Mouse (Mus musculus) megakaryocyte, embryonic 14.5 days (primary cell): ENCODE measurements around the gene Arpc2. TPM values are rescaled to one million over a fixed set of nuclear protein-coding genes. Genes with fewer than 3 reads are reported as not detected.

ENCODE experiments used
- H3K27me3 ChIP-seq: replicated peaks from 2 replicates; pipeline ENCODE3; 2012; ENCODE audit warnings: inconsistent platforms
- H3K36me3 ChIP-seq: replicated peaks from 2 replicates; pipeline ENCODE3; 2012; ENCODE audit warnings: low read length, inconsistent platforms, mixed read lengths
- H3K4me1 ChIP-seq: 2 replicates; pipeline ENCODE4 v1.6.1; 2012; ENCODE audit warnings: inconsistent platforms
- H3K4me3 ChIP-seq: replicated peaks from 2 replicates; pipeline ENCODE3; 2012; ENCODE audit warnings: moderate library complexity, mild to moderate bottlenecking, inconsistent platforms
- H3K9me3 ChIP-seq: 2 replicates; pipeline ENCODE4 v1.6.1; 2012; ENCODE audit warnings: inconsistent platforms
- FLI1 ChIP-seq: IDR thresholded peaks from 2 replicates; pipeline ENCODE4 v1.6.1; 2012; ENCODE audit warnings: low read length, inconsistent platforms, mixed read lengths
- GATA1 ChIP-seq: IDR thresholded peaks from 3 replicates; pipeline ENCODE4 v1.6.1; 2012; ENCODE audit warnings: mixed read lengths, low read length, inconsistent platforms, borderline replicate concordance
- polyA plus RNA-seq: library from polyadenylated mRNA; stranded (reverse); fragments of >175 nt; gene quantifications from 2 replicates; pipeline ENCODE4 v1.2.3, GENCODE M21; 2012; ENCODE audit warnings: low replicate concordance; ENCODE audit not compliant: insufficient read depth

The Arpc2 gene
- polyA plus RNA-seq = 817 and 1,833 TPM in 2 replicates

DNA sequence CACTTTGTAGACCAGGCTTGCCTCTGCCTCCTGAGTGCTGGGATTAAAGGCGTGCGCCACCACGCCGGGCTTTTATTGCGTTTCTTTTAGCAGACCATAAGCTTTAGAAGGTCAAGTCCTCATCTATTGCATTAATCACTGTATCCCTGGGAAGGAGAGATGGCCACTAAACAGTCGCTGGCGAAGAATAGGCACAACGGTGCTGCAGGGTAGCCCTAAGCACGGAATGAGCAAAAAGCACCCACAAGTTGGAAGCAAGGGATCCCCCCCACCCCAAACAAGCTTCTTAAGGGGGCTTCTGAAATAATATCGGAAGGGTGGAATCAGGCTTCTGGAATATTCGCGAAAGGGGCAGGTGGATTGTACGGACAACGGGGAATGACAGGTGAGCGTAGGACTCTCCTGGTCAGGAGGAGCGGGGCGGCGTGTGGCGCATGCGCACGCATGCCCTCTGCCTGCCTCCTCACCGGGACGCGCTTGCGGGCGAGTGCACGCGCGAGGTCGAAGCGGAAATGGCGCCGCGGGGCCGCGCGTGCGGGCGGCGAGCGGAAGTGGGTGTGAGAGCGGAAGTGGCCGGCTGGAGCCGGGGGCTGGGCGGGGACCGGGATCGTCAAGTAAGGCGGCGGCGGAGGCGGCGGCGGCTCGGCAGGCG, at the start of gene Arpc2:
Arpc2 (plus strand) TSS at position 147 of the 652 bp plus-strand sequence.
- Histone ChIP-seq H3K36me3 (peaks cover 26% of the 10 kb centered on the region), H3K27me3 (no peaks in the 10 kb centered on the region), H3K9me3 (no peaks in the 10 kb centered on the region), H3K4me3 (peak within 1 kb of the TSS; percentile 100), H3K4me1 (peaks cover 56% of the 10 kb centered on the region)
- peak; percentile 97 for TF ChIP-seq FLI1
- no peak for TF ChIP-seq GATA1

DNA sequence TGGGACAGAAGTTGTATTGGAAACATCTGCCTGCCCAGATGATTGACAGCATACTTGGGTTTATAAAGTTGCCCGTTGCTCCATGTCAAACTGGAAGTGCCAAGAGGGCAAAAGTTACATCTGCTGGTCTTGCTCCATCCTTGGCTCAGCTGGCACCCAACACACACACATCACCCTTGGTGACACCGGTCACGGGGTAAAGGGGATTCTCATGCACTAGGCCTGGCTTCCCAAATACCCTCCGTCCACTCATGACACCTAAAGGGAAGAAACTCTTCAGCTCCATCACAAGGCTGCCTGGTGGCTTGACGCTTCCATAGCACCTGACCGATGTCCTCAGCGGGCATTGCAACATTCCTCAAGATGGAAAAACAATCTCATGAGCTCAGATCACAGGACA, 45.4 kb upstream of the Arpc2 start:
- Histone ChIP-seq H3K9me3 (peaks cover 8% of the 10 kb centered on the region), H3K36me3 (peaks cover 4% of the 10 kb centered on the region), H3K4me3 (no peak overlapping the region), H3K4me1 (peaks cover 14% of the 10 kb centered on the region), H3K27me3 (peaks cover 10% of the 10 kb centered on the region)
- no peak for TF ChIP-seq GATA1
- TF ChIP-seq FLI1 = no peak

DNA sequence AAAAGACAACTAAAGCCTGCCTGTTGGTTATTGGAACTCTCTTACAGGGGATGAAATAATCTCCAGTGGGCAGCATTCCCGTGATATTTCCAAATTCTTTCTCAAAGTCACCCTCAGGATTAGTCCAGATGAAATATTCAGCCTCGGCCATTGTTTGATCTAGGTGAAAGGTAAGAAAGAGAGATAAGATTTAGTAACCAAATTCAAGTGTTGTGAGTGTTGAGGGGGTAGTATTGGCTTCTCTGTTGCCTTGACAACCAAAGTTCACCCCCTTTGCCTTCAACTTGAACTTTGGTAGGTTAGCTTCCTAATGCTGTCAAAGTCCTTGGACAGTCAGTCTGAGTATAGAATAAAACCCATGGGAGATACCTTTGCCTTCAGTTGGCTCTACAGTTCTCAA, 43.2 kb upstream of the Arpc2 start:
- peaks cover 20% of the 10 kb centered on the region for H3K27me3 ChIP-seq
- no peak overlapping the region for H3K4me3 ChIP-seq
- peaks cover 30% of the 10 kb centered on the region for H3K4me1 ChIP-seq
- TF ChIP-seq GATA1 (no peak), FLI1 (no peak)
- H3K36me3 ChIP-seq = no peaks in the 10 kb centered on the region
- peaks cover under 1% of the 10 kb centered on the region; the same call in 1 of the 2 replicates for H3K9me3 ChIP-seq

DNA sequence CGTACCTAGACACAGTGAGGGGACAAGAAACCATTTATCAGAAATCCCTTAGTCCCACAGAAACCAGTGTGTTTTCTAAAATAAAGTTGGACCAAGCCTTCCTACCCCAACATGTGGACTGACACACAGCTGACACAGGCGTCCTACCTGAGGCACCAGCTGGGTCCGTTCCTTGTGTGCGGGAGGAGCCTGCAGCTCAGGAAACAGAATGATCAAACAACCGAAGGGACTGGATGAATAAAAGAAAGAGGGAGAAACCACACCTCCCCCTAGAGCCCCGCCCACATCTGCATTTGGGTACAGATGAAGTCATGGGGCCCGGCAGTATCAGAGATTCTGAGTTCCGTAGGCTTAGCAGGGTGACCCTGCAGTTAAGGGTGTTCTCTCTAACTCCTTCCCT, 41.4 kb upstream of the Arpc2 start, which contains the start of gene Cxcr1:
Cxcr1 (minus strand) TSS at position 187 of the 400 bp plus-strand sequence.
- TF ChIP-seq FLI1 (no peak), GATA1 (no peak)
- Histone ChIP-seq H3K4me3 (no peak within 1 kb of the TSS), H3K4me1 (peaks cover 36% of the 10 kb centered on the region), H3K9me3 (no peaks in the 10 kb centered on the region), H3K27me3 (peaks cover 21% of the 10 kb centered on the region), H3K36me3 (no peaks in the 10 kb centered on the region)

DNA sequence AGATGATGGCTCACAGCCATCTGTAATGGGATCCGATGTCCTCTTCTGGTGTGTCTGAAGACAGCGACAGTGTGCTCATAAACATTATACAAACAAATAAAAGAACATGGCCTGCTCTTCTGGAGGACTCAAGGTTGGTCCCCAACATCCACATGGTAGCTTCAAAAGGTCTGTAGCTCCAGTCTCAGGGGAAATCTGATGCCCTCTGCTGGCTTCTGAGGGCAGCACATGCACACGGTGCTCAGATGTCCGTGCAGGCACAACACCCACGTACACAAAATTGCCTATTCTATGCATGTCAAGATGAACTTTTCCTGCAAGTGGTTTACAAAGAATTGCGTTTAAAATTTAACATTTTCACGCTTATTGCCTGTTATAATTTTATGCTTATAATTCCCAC, 39.9 kb upstream of the Arpc2 start:
- Histone ChIP-seq H3K4me3 (peak overlapping the region; percentile 16), H3K27me3 (peaks cover 19% of the 10 kb centered on the region), H3K9me3 (no peaks in the 10 kb centered on the region), H3K4me1 (peaks cover 42% of the 10 kb centered on the region), H3K36me3 (no peaks in the 10 kb centered on the region)
- no peak for TF ChIP-seq GATA1
- no peak for TF ChIP-seq FLI1

DNA sequence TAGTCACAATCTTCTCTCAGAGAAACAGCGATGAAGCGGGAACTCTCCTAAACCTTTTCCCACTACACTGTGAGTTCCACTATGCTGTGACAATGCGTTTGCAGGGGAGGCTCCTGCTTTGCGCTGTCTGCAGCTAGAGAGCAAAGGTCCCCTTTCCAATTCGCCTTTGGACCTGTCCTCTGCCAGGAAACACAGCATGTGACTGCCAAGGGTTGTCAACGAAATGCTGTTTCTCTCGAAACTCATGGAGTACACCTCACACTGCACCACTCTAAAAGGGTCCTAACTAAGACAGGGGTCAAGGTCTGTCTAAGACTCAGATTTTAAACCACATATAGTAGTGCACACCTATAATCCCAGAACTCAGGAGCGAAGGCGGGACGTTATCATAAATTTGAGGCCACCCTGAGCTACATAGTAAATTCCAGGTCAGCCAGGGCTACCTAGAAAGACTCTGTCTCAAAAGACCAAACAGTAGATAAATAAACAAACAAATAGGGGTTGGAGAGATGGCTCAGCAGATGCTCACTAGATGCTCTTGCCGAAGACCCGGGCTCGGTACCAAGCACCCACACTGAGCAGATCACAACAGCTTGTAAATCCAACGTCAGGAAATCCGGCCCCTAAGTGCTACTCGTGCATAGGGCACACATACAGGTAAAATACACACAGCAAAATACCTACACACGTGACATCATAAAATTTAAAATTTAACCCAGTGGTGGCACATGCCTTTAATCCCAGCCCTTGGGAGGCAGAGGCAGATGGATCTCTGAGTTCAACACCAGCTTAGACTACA, 39.1 kb upstream of the Arpc2 start:
- TF ChIP-seq FLI1 (no peak), GATA1 (no peak)
- Histone ChIP-seq H3K9me3 (no peaks in the 10 kb centered on the region), H3K4me3 (no peak overlapping the region), H3K36me3 (no peaks in the 10 kb centered on the region), H3K4me1 (peaks cover 50% of the 10 kb centered on the region), H3K27me3 (peaks cover 19% of the 10 kb centered on the region)

DNA sequence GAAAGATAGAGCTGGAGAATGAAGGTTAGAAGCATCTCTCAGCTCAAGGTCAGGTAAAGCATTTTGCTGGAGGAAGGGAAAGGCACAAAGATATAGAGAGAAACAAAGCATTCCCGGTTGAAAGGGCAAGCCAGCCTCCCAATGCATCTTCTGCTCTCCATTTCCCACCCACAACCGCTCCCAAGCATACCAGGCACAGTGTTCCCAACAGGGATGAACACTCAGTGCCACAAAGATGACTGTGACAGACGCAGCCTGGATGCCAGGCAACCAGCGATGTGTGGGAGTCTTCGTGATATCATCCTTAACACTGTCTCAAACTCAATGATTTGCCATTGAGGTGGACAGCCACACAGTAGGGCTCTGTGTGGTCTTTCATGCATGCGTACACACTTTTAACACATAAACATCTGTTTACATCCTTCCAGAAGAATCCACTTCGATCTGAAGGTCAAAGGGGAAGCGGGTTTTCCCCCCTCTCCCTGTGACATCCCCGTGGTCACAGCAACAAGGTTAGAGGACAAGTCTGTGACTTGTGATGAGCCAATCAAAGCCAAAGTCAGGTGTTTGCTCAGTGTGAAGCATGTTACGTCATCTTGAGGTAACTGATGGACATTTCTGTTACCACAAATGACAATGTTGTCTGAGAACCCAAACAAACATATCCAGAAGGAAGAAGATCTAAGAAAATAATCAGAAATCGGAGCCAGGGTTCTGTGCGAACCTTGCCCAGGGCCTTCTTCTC, 38.0 kb upstream of the Arpc2 start:
- H3K4me3 ChIP-seq = no peak overlapping the region
- peaks cover 14% of the 10 kb centered on the region for H3K27me3 ChIP-seq
- H3K4me1 ChIP-seq = peaks cover 50% of the 10 kb centered on the region
- H3K36me3 ChIP-seq = no peaks in the 10 kb centered on the region
- no peak for TF ChIP-seq GATA1
- no peak for TF ChIP-seq FLI1
- H3K9me3 ChIP-seq = no peaks in the 10 kb centered on the region

DNA sequence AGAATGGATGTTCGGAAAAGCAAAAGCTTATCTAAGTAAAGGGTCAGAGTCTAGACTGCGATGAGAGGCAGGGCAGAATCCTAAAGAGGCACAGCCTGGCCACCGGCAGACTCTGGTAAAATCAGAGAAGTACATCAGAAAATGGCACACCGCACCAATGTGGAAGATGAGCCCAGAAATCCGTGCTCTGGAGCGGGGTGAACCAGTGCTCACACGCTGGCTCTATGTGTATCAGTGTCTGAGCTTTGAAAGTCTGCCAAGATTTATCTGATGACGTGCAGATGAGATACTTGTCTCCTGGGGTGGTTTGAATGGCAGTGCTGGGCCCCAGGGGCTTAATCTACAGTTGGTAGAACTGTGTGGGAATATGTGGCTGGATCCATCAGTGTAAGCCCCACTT, 36.8 kb upstream of the Arpc2 start:
- H3K27me3 ChIP-seq = peaks cover 14% of the 10 kb centered on the region
- TF ChIP-seq FLI1 = no peak
- H3K4me3 ChIP-seq = no peak overlapping the region
- no peaks in the 10 kb centered on the region for H3K36me3 ChIP-seq
- H3K4me1 ChIP-seq = peaks cover 48% of the 10 kb centered on the region
- no peaks in the 10 kb centered on the region for H3K9me3 ChIP-seq

DNA sequence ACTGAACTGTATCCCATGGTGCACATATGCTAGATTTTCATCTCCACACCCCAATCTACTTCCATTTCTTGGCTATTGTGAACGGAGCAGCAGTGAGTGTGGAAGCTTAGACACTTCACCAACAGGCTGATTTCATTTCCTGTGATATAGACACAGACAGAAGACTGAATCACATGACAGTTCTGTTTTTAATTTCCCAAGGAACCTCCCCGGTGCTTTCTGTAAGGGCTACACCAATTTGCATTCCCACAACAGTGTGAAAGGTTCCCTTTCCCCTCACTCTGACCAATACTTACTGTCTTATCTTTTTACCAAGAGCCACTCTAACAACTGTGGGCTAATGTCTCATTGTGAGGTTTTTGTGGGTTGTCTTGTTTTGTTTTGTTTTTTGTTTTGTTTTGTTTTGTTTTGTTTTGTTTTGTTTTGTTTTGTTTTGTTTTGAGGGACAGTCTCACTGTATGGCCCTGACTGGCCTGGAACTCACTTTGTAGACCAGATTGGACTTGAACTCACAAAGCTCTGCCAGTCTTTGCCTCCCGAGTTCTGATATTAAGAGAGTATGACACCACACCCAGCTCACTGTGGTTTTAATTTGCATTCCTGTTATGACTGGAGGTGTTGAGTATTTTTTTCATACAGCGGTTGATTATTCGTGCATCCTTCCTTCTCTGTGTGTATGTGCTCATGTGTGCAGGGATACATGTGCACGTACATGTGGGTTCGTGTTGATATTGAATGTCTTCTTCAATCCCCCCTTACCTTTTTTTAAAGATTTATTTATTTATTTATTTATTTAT, 34.6 kb upstream of the Arpc2 start:
- TF ChIP-seq FLI1 (no peak), GATA1 (no peak)
- Histone ChIP-seq H3K27me3 (peaks cover 14% of the 10 kb centered on the region), H3K4me3 (peak overlapping the region; percentile 16), H3K36me3 (no peaks in the 10 kb centered on the region), H3K9me3 (no peaks in the 10 kb centered on the region), H3K4me1 (peaks cover 44% of the 10 kb centered on the region)
